Mouse (Mus musculus) liver, embryonic 18 days (tissue): ENCODE results near the gene Filip1. TPM values are rescaled to one million over a fixed set of nuclear protein-coding genes. Genes with fewer than 3 reads are reported as not detected.

Source experiments
- polyA plus RNA-seq: library from polyadenylated mRNA; depleted of rRNA; stranded (reverse); fragments of >200 nt; gene quantifications from 2 replicates; pipeline ENCODE4 v1.2.3, GENCODE M21; 2012; rRNA removed

The Filip1 gene
- 0.52 and 0.60 TPM in 2 replicates for polyA plus RNA-seq

DNA sequence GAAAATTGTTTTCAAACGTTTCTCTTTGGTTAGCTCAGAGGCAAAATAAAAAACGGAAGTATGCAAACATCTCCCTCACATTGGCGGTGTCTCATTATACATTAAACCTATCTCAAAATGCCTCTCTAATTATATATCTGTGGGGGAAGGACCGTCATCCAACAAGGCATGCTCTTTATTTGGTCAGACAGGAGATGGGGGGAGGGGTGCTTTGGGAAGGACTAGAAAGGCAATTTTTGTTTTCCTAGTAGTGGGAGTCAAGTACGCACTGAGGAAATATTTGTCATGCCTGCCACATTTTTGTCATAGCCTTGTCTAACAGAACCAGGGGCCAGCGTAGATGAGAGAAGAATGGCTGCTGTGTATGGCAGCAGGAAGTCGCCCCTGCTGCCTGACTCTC is at the start of gene Filip1:
Gene Filip1, minus strand, starts transcription at position 101 of the 400 bp plus-strand sequence.

DNA sequence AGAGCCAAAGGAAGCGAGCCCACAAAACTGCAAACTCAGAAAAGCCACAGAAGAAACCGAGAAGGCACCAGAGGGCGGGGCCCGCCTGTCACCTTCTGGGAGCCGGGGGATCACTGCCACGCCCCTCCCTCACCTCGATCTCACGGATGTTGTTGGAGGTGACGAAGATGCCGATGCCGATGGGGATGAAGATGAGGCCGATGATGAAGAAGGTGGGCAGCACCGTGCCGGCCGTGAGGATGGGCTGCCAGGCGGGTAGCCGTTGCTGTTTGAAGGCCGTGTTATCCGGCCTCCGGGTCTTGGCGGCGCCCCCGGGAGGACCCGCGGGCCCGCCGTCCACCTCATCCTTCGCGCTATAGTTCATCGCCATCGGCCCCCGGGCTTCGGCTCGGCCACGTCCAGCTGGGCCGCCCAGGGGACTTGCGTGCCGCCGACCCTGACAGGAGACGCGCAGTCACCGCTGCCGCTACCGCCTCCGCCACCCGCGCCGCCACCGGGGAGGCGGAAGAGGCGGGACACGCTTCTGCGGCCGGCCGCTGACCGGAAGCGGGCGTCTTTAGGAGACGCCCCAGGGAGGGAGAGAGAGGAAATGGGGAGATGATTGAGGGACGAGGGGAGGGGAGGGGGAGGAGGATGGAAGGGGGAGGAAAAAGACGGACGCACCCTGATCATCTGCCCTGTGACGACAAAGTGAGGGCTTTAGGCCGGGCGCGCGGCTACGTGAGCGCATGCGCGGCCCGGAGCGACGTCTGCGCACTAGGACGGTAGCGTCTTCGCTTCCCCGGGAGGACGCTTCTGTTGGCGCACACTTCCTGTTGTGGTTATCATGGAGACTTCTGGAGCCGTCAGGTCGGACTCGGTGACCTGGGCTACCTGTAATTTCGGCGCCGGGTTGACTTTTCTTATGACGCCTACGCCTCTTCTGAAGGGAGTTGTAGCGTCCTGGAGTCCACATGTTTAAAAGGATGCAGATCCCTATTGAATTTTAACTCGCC is 219.5 kb downstream of the Filip1 start, which contains the start of gene Tmem30a:
Gene Tmem30a, minus strand, starts transcription at position 667 of the 995 bp plus-strand sequence.

Other genes starting within 250 kb of the Filip1 start
- gene Tmem30a, start 219.3 kb downstream of the Filip1 start, polyA plus RNA-seq: 29.7 and 31.4 TPM in 2 replicates
- 14.3 and 17.7 TPM in 2 replicates for gene Senp6, start 54.1 kb upstream of the Filip1 start, polyA plus RNA-seq
- gene Myo6, start 152.2 kb upstream of the Filip1 start, polyA plus RNA-seq: 5.3 and 5.7 TPM in 2 replicates